Mouse (Mus musculus) heart, adult 11 months (tissue): ENCODE data around the gene Pdha1.

ENCODE experiments used
- DNase-seq: peaks from one replicate; pipeline ENCODE4 v3.0.0; 2022

Pdha1 gene

GRCm38 (mm10) chrX:160137861-160138717 is at the start of gene Pdha1:
Gene Pdha1, minus strand, starts transcription at chrX:160138413.
- DNase-seq: peak; percentile 99

GRCm38 (mm10) chrX:160179032-160179431 is 40.8 kb upstream of the Pdha1 start:
- DNase-seq: no peak

DNA sequence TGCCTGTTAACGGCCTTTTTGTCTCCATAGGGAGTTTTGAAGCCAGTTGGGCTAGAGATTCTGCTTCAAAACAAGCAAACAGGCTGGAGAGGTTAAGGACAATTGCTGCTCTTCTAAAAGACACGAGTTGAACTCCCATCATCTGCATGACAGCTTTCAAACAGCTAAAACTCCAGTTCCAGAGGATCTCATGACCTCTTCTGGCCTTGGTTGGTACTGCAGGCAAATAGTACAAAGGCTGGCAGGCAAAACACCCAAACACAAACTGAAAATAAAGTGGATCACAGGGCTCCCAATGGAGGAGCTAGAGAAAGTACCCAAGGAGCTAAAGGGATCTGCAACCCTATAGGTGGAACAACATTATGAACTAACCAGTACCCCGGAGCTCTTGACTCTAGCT is 31.9 kb upstream of the Pdha1 start:
- no peak for DNase-seq

DNA sequence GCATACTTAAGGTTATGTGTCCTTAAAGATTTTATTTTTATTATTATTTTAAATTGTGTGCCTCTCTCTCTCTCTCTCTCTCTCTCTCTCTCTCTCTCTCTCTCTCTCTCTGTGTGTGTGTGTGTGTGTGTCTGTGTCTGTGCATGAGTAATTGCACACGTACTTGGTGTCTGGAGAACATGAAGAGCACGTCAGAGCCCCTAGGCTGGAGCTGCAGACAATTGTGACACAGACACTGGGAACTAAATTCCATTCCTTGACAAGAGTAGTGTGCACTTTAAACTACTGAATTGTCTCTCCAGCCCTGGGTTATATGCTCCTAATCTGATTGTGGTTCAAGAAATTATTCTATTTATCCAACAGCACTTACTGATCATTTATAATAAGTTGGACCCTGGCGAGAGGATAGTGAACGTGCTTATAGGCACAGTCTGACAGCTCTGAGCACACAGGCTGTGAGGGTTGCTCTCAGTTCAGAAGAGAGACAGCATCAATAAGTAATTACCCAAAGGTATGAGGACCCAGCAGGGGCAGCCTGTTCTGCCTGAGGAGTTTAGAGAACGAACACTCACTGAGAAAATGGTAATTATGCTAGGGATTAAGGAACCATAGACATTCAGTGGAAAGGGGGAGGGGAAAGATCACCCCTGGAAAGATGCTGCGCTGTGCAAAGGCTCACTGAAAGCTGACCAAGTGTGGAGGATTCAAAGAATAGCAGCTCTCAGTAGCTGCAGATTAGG is 28.2 kb upstream of the Pdha1 start:
- DNase-seq: no peak

DNA sequence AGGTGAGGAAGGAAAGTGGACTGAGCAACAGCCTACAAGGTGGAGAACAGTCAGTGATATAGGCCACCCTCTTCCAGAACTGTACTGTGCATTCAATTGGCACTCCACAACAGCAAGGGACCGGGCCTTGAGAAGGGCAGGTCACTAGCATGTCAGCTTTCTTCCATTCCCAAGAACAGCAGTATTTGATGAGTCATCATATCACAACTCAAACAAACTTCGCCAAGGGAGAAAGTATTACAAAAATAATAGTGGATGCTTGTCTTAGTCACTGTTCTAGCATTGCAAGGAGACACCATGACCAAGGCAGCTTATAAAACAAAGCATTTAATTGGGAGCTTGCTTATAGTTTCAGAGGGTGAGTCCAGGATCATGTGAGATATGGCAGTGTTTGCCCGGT is 26.0 kb upstream of the Pdha1 start:
- no peak for DNase-seq

GRCm38 (mm10) chrX:160153147-160153815 is 15.1 kb upstream of the Pdha1 start:
- no peak for DNase-seq

DNA sequence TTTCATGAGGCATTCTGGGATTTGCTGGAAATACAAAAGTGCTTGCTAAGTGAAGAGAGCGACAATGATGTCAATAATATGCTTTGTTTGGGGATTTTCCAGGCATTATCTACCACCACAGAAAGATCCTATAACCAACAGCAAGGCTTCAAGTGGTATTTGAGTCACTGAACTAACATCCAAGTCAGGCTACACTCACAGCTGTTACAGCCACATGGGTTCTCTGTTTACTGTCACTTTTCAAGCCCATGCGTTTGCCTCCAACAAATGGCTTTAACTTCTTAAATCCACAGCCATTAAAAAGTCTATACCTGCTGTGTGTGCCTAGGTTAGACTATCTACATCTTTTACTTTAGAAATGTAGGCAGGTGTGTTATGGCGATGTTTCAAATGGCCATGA is 10.6 kb upstream of the Pdha1 start:
- no peak for DNase-seq

DNA sequence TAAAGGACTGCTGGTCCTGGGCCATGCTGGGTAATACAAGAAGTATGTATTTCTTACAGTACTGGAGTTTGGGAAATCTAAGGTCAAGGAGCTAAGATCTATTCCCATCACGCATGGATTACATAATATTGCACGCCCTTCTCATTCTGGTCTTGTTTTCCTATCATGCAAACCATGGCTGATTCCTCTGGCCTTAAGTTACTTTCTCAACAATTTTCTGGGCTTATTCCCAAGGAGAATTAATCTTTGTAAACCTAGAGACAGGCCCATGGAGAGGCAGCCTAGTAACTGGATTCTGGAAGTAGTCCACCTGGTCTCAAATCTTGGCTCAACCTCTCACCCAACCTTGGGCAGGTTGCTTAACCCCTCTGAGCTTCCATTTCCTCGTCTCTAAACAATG is 9.2 kb upstream of the Pdha1 start:
- DNase-seq: no peak

- DNase-seq: no peak
Observed at GRCm38 (mm10) chrX:160146806-160147205, 8.6 kb upstream of the Pdha1 start.

DNA sequence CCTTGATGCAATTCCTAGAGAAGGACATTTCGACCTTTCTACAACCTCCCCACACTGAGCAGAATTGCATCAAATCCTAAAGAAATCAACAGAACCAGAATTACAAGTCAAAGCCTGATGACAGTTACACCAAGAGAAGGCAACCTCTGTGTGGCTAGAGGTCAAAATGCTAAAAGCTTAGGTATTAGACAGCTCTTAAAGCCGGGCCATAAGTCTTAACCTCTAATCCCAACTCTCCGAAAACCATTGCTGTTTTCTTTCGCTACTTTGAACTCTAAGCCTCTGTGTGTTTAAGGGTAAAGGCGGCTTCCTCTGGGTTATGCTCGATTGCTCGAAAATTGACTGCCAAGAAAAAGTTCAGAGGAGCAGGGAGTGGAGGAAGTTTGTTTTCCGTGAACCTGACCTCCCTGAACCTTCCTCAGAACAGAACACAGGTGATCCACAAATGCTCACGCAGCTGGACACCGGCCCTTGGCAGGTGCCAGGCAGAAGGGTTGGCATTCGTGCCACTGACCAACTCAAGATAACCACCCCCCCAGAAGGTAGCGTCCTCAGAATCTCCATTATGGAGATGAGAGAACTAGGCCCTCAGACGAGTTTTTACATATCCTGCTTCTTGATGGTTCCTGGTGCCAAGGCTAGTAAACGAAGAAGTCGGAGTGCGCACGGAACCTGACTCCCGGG is 894 bp downstream of the Pdha1 start:
- DNase-seq: no peak

DNA sequence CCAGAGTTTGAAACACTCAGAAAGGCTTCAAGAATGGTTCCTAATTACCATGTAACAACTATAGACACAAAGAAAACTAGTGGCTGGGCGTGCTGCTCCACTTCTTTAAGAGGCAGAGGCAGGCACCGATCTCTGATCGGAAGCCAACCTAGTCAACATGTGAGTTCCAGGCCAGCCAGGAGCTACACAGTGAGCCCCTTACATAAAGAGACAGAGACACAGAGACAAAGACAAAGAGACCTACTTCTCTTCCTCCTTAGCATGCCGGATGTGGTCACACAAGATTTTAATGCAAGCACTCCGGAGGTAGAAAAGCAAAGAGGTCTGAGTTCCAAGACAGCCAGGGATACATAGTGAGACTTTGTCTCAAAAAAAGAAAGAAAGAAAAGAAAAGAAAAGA is 2.1 kb downstream of the Pdha1 start:
- DNase-seq: no peak

DNA sequence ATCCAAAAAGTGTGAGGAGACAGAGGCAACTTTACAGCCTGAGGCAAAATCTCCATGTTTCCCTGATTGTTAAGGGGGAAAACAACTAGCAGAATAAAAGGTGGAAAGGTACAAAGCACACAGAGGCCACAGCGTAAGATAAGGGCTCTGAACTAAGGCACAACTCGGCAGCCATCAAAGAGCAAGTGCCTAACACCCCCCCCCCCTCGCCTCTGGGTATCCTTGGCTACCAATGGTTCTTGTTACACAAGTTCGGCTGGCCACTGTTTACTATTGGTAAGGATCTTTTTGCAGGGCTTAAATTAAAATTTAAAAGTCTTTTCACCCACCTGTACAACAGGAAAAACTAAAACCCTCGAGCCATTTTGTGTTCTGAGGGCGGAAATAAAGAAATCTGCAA is 2.5 kb downstream of the Pdha1 start:
- no peak for DNase-seq

GRCm38 (mm10) chrX:160134136-160134843 is 3.9 kb downstream of the Pdha1 start:
- no peak for DNase-seq

DNA sequence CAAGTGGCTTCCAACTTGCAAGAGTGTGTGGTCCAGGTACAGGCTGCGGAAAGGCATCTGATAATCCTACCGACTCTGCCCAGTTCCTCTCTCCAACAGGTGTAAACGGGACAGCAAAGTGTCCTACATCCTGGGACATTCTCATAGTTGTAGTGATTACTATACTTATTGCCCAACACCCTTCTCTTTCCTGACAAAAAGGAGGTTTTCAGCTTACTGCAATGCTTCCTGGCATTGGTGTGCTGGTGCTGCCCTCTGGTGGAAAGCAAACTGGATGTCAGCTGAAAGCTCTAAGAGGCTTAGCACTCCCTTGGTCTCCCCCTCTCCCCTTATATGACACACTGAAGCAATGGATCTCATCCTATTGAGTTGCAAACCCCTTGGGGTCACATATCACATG is 21.6 kb downstream of the Pdha1 start:
- DNase-seq: peak; percentile 87

GRCm38 (mm10) chrX:160116074-160116473 is 22.1 kb downstream of the Pdha1 start:
- DNase-seq: peak; percentile 89

DNA sequence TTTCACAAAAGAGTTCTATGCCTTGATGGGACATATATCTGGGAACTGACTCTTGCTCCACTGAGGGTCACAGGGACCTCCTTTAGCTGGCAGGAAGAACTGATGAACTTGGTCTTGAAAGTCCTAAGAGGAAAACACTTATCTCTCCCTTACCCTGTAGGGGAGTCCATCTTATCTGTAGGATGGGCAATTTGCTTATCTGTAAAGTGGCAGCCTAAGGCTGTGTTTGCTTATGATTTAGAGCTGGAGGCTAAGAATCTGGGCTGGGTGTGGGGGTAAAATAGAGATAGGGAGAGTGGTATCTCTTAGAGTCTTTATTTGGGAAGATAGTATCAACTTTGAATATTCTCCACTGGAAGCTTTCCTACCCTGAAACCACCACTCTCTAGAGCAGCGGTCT is 24.4 kb downstream of the Pdha1 start:
- DNase-seq: no peak

GRCm38 (mm10) chrX:160107817-160108216 is 30.4 kb downstream of the Pdha1 start:
- DNase-seq: no peak

- no peak for DNase-seq
Observed at GRCm38 (mm10) chrX:160091973-160092372, 46.2 kb downstream of the Pdha1 start.
